Mouse (Mus musculus) testis, adult 2 months (tissue): ENCODE results near the gene Tox3.

ENCODE experiments used
- CTCF ChIP-seq: fragments of 200-500 bp; IDR thresholded peaks from 2 replicates; pipeline ENCODE4 v1.5.1; 2012; ENCODE audit warnings: low read depth, mild to moderate bottlenecking, inconsistent platforms, low read length, moderate library complexity; ENCODE audit not compliant: control insufficient read depth, insufficient read depth, insufficient replicate concordance
- POLR2A ChIP-seq: fragments of 200-500 bp; IDR thresholded peaks from 2 replicates; pipeline ENCODE4 v1.6.1; 2012; ENCODE audit warnings: low read depth, mild to moderate bottlenecking, inconsistent platforms, low read length, moderate library complexity; ENCODE audit not compliant: control insufficient read depth

- TF ChIP-seq POLR2A (no peak), CTCF (no peak)
Observed at GRCm38 (mm10) chr8:90391483-90392074, 43.4 kb upstream of the Tox3 start.
